Mouse (Mus musculus) MEL (cell line): ENCODE measurements around the gene Extl1. TPM values are rescaled to one million over a fixed set of nuclear protein-coding genes. Genes with fewer than 3 reads are reported as not detected.

ENCODE experiments used
- DNase-seq: peaks from one replicate; pipeline ENCODE4 v3.0.0; 2011; ENCODE audit warnings: low read depth, low spot score
- H3K27ac ChIP-seq: 2 replicates; pipeline ENCODE4 v1.5.1; 2012; ENCODE audit warnings: low read depth, mild to moderate bottlenecking, control low read depth, low read length, moderate library complexity; ENCODE audit not compliant: control insufficient read depth
- H3K27me3 ChIP-seq, 2 experiments: fragments of 150-350 bp in 1 of 2; sonication (generic) in 1 of 2; 2 replicates each; pipeline ENCODE4 v1.6.1; 2012; ENCODE audit warnings: low read length in 2 of 2, mild to moderate bottlenecking in 2 of 2, improper control_type of control experiment in 1 of 2, moderate library complexity in 1 of 2; ENCODE audit not compliant: insufficient read depth in 2 of 2, control insufficient read depth in 1 of 2
- H3K36me3 ChIP-seq, 2 experiments: 2 replicates each; pipeline ENCODE4 v1.6.1; 2012 to 2014; ENCODE audit warnings: low read length in 2 of 2, improper control_type of control experiment in 1 of 2, inconsistent platforms in 1 of 2, mild to moderate bottlenecking in 1 of 2; ENCODE audit not compliant: insufficient read depth in 2 of 2, control insufficient read depth in 1 of 2
- H3K4me1 ChIP-seq, 2 experiments: fragments of 150-350 bp in 1 of 2; sonication (generic) in 1 of 2; 2 replicates each; pipeline ENCODE4 v1.6.1; 2012; ENCODE audit warnings: low read length in 2 of 2, improper control_type of control experiment in 1 of 2, mild to moderate bottlenecking in 1 of 2; ENCODE audit not compliant: insufficient read depth in 2 of 2, control insufficient read depth in 1 of 2
- H3K4me3 ChIP-seq, 2 experiments: fragments of 150-350 bp in 1 of 2; sonication (generic) in 1 of 2; 2 replicates each; pipeline ENCODE4 v1.5.1; 2012; ENCODE audit warnings: low read depth in 2 of 2, low read length in 2 of 2, mild to moderate bottlenecking in 2 of 2, moderate library complexity in 2 of 2, control low read depth in 1 of 2, improper control_type of control experiment in 1 of 2; ENCODE audit not compliant: control insufficient read depth in 1 of 2, insufficient read depth in 1 of 2
- H3K79me2 ChIP-seq: 2 replicates; pipeline ENCODE4 v1.6.1; 2012; ENCODE audit warnings: mild to moderate bottlenecking, low read length, moderate library complexity; ENCODE audit not compliant: control insufficient read depth, poor library complexity, insufficient read depth
- H3K9ac ChIP-seq: 2 replicates; pipeline ENCODE4 v1.6.1; 2012; ENCODE audit warnings: low read depth, mild to moderate bottlenecking, control low read depth, low read length, moderate library complexity; ENCODE audit not compliant: control insufficient read depth, poor library complexity, severe bottlenecking
- H3K9me3 ChIP-seq: fragments of 150-350 bp; sonication (generic); replicated peaks from 2 replicates; pipeline ENCODE4 v1.6.1; 2012; ENCODE audit warnings: mild to moderate bottlenecking, low read length, improper control_type of control experiment, moderate library complexity; ENCODE audit not compliant: insufficient read depth
- CHD2 ChIP-seq: IDR thresholded peaks from 2 replicates; pipeline ENCODE4 v1.6.1; 2011; ENCODE audit warnings: low read length, improper control_type of control experiment
- CTCF ChIP-seq, 3 experiments: IDR thresholded peaks in 2 of 3; conservative IDR thresholded peaks in 1 of 3; 2 replicates each; pipeline ENCODE4 v1.5.1; 2011 to 2012; ENCODE audit warnings: low read length in 3 of 3, low read depth in 2 of 3, mild to moderate bottlenecking in 2 of 3, improper control_type of control experiment in 1 of 3, inconsistent platforms in 1 of 3, mixed read lengths in 1 of 3, moderate library complexity in 1 of 3; ENCODE audit not compliant: control insufficient read depth in 1 of 3, insufficient read depth in 1 of 3, poor library complexity in 1 of 3, severe bottlenecking in 1 of 3
- E2F4 ChIP-seq: IDR thresholded peaks from 2 replicates; pipeline ENCODE4 v1.6.1; 2011; ENCODE audit warnings: low read depth, low read length, improper control_type of control experiment, borderline replicate concordance
- EP300 ChIP-seq, 2 experiments: IDR thresholded peaks; 2 replicates each; pipeline ENCODE4 v1.6.1; 2011; ENCODE audit warnings: improper control_type of control experiment in 2 of 2, low read length in 2 of 2, low read depth in 1 of 2, mild to moderate bottlenecking in 1 of 2
- ETS1 ChIP-seq: IDR thresholded peaks from 2 replicates; pipeline ENCODE4 v1.6.1; 2012; ENCODE audit warnings: low read depth, mild to moderate bottlenecking, inconsistent platforms, low read length, improper control_type of control experiment, moderate library complexity
- HCFC1 ChIP-seq: IDR thresholded peaks from 2 replicates; pipeline ENCODE4 v1.6.1; 2012; ENCODE audit warnings: low read depth, mild to moderate bottlenecking, inconsistent platforms, low read length, improper control_type of control experiment, moderate library complexity
- MAFK ChIP-seq: IDR thresholded peaks from 2 replicates; pipeline ENCODE4 v1.6.1; 2011; ENCODE audit warnings: low read depth, mild to moderate bottlenecking, low read length, improper control_type of control experiment, borderline replicate concordance
- MAZ ChIP-seq: IDR thresholded peaks from 2 replicates; pipeline ENCODE4 v1.6.1; 2012; ENCODE audit warnings: low read depth, mild to moderate bottlenecking, inconsistent platforms, low read length, improper control_type of control experiment
- MEF2A ChIP-seq: IDR thresholded peaks from 2 replicates; pipeline ENCODE4 v1.6.1; 2014; ENCODE audit warnings: low read depth, mild to moderate bottlenecking, inconsistent platforms, low read length, improper control_type of control experiment; ENCODE audit not compliant: poor library complexity, insufficient replicate concordance, severe bottlenecking; ENCODE audit errors: extremely low read depth
- MXI1 ChIP-seq: IDR thresholded peaks from 2 replicates; pipeline ENCODE4 v1.6.1; 2011; ENCODE audit warnings: mild to moderate bottlenecking, low read depth, low read length, improper control_type of control experiment
- MYB ChIP-seq: IDR thresholded peaks from 2 replicates; pipeline ENCODE4 v1.6.1; 2011; ENCODE audit warnings: mild to moderate bottlenecking, low read depth, low read length, improper control_type of control experiment
- MYC ChIP-seq: IDR thresholded peaks from 2 replicates; pipeline ENCODE4 v1.6.1; 2011; ENCODE audit warnings: low read depth, mild to moderate bottlenecking, low read length, improper control_type of control experiment, moderate library complexity
- NRF1 ChIP-seq: IDR thresholded peaks from 2 replicates; pipeline ENCODE4 v1.6.1; 2014; ENCODE audit warnings: low read depth, mild to moderate bottlenecking, inconsistent platforms, low read length, improper control_type of control experiment, moderate library complexity; ENCODE audit not compliant: poor library complexity, insufficient read depth, severe bottlenecking
- POLR2AphosphoS5 ChIP-seq: IDR thresholded peaks from 2 replicates; pipeline ENCODE4 v1.6.1; 2012; ENCODE audit warnings: low read depth, borderline replicate concordance, mild to moderate bottlenecking, inconsistent platforms, low read length, moderate library complexity, mixed read lengths
- RAD21 ChIP-seq: IDR thresholded peaks from 2 replicates; pipeline ENCODE4 v1.6.1; 2011; ENCODE audit warnings: mild to moderate bottlenecking, low read depth, low read length, improper control_type of control experiment
- RCOR1 ChIP-seq: IDR thresholded peaks from 2 replicates; pipeline ENCODE4 v1.6.1; 2012; ENCODE audit warnings: low read depth, mild to moderate bottlenecking, inconsistent platforms, low read length, improper control_type of control experiment
- SIN3A ChIP-seq: IDR thresholded peaks from 2 replicates; pipeline ENCODE4 v1.6.1; 2012; ENCODE audit warnings: low read length, improper control_type of control experiment, inconsistent platforms
- SMC3 ChIP-seq: IDR thresholded peaks from 2 replicates; pipeline ENCODE4 v1.6.1; 2011; ENCODE audit warnings: low read depth, low read length, improper control_type of control experiment
- TBP ChIP-seq: IDR thresholded peaks from 2 replicates; pipeline ENCODE4 v1.8.0; 2011; ENCODE audit warnings: low read depth, low read length, improper control_type of control experiment
- ZC3H11A ChIP-seq: IDR thresholded peaks from 2 replicates; pipeline ENCODE4 v1.6.1; 2012; ENCODE audit warnings: low read depth, mild to moderate bottlenecking, inconsistent platforms, low read length, improper control_type of control experiment
- ZKSCAN1 ChIP-seq: IDR thresholded peaks from 2 replicates; pipeline ENCODE4 v1.6.1; 2012; ENCODE audit warnings: low read depth, mild to moderate bottlenecking, inconsistent platforms, low read length, improper control_type of control experiment, moderate library complexity
- ZMIZ1 ChIP-seq: IDR thresholded peaks from 2 replicates; pipeline ENCODE4 v1.6.1; 2012; ENCODE audit warnings: low read depth, mild to moderate bottlenecking, inconsistent platforms, low read length, improper control_type of control experiment, moderate library complexity
- polyA plus RNA-seq, 2 experiments: library from polyadenylated mRNA; stranded (reverse) in 1 of 2; unstranded in 1 of 2; fragments of >175 nt in 1 of 2; fragments of >200 nt in 1 of 2; gene quantifications; 2 replicates each; pipeline versions ENCODE4 v1.2.1 to v1.2.4; 2012; ENCODE audit warnings: low replicate concordance in 2 of 2, low read depth in 1 of 2; ENCODE audit not compliant: insufficient read length in 2 of 2, insufficient read depth in 1 of 2, missing spikeins in 1 of 2
- total RNA-seq: library from RNA; depleted of rRNA; stranded (reverse); fragments of 300-350 nt; gene quantifications from 2 replicates; pipeline ENCODE4 v1.2.3, GENCODE M21; 2012

Gene Extl1
- total and polyA plus RNA-seq, 3 experiments, result 0.04 to 0.33 TPM; not detected in 1

- H3K9ac ChIP-seq, result no peak overlapping the region
- TF ChIP-seq MEF2A (no peak), CHD2 (no peak), SIN3A (no peak), SMC3 (no peak), TBP (no peak), ZMIZ1 (no peak), MYC (no peak), CTCF (IDR thresholded peaks at IDR 0.05 in 2 of 3, conservative IDR thresholded peaks at IDR 0.05 in 1 of 3; ENCODE audit: control insufficient read depth in 1 of 3, insufficient read depth in 1 of 3, low read depth in 2 of 3, low read length in 3 of 3, poor library complexity in 1 of 3, severe bottlenecking in 1 of 3) (no peak), E2F4 (no peak), MAZ (no peak)
- no peaks in the 10 kb centered on the region for H3K9me3 ChIP-seq
- no peaks in the 10 kb centered on the region for H3K4me1 ChIP-seq
- no peaks in the 10 kb centered on the region for H3K79me2 ChIP-seq
- H3K27ac ChIP-seq, result no peak overlapping the region
- no peaks in the 10 kb centered on the region for H3K36me3 ChIP-seq
- no peak overlapping the region for H3K4me3 ChIP-seq
- no peaks in the 10 kb centered on the region for H3K27me3 ChIP-seq
- DNase-seq, result no peak
These were observed 4.1 kb downstream of the Extl1 start for GRCm38 (mm10) chr4:134379510-134379909.

- Histone ChIP-seq H3K4me1 (no peaks in the 10 kb centered on the region), H3K9me3 (no peaks in the 10 kb centered on the region), H3K27me3 (no peaks in the 10 kb centered on the region), H3K9ac (no peak overlapping the region), H3K4me3 (no peak overlapping the region), H3K27ac (no peak overlapping the region), H3K79me2 (no peaks in the 10 kb centered on the region), H3K36me3 (no peaks in the 10 kb centered on the region)
- DNase-seq, result no peak
- no peak for TF ChIP-seq HCFC1
- no peak for TF ChIP-seq RAD21
- no peak for TF ChIP-seq ZMIZ1
- TF ChIP-seq EP300 (IDR thresholded peaks at IDR 0.05; ENCODE audit: low read depth in 1 of 2, low read length in 2 of 2), result no peak
These were observed 5.5 kb downstream of the Extl1 start for GRCm38 (mm10) chr4:134378089-134378615.

- no peak for DNase-seq
- no peak overlapping the region for H3K4me3 ChIP-seq
- no peaks in the 10 kb centered on the region for H3K27me3 ChIP-seq
- H3K9me3 ChIP-seq, result no peaks in the 10 kb centered on the region
- TF ChIP-seq SMC3 (no peak), NRF1 (no peak), RCOR1 (no peak), ZKSCAN1 (no peak), SIN3A (no peak), MXI1 (no peak), POLR2AphosphoS5 (no peak), ETS1 (no peak), MYB (no peak), MAFK (no peak), HCFC1 (no peak), ZC3H11A (no peak)
- H3K27ac ChIP-seq, result no peak overlapping the region
- H3K9ac ChIP-seq, result no peak overlapping the region
- no peaks in the 10 kb centered on the region for H3K4me1 ChIP-seq
- H3K36me3 ChIP-seq, result no peaks in the 10 kb centered on the region
- no peaks in the 10 kb centered on the region for H3K79me2 ChIP-seq
These were observed 9.3 kb downstream of the Extl1 start for GRCm38 (mm10) chr4:134374306-134374705.
